Mouse (Mus musculus) Muller cell, postnatal 12 days (primary cell): Measurements from ENCODE around the gene Mybpc2.

ENCODE experiments used
- DNase-seq: peaks from one replicate; pipeline ENCODE4 v3.0.0-alpha.2; 2015; ENCODE audit errors: inconsistent ontology term

Mybpc2 gene

GRCm38 (mm10) chr7:44524502-44524901 lies at the start of gene Mybpc2:
Gene Mybpc2, minus strand, starts transcription at chr7:44524656.
- DNase-seq, result peak; percentile 18

- DNase-seq, result no peak
Measured at GRCm38 (mm10) chr7:44572956-44573484, 48.6 kb upstream of the Mybpc2 start.

GRCm38 (mm10) chr7:44572213-44572701 lies 47.8 kb upstream of the Mybpc2 start, which contains the start of gene Napsa:
Gene Napsa, plus strand, starts transcription at chr7:44572380.
- no peak for DNase-seq

GRCm38 (mm10) chr7:44571811-44572210 lies 47.4 kb upstream of the Mybpc2 start:
- DNase-seq, result no peak

- no peak for DNase-seq
Measured at GRCm38 (mm10) chr7:44570989-44571388, 46.5 kb upstream of the Mybpc2 start.

GRCm38 (mm10) chr7:44568803-44569202 lies 44.3 kb upstream of the Mybpc2 start:
- DNase-seq, result no peak

- no peak for DNase-seq
Measured at GRCm38 (mm10) chr7:44565414-44565813, 41.0 kb upstream of the Mybpc2 start.

GRCm38 (mm10) chr7:44564486-44564885 lies 40.0 kb upstream of the Mybpc2 start:
- no peak for DNase-seq

- DNase-seq, result no peak
Measured at GRCm38 (mm10) chr7:44563284-44563683, 38.8 kb upstream of the Mybpc2 start.

GRCm38 (mm10) chr7:44560435-44561400 lies 36.3 kb upstream of the Mybpc2 start:
- DNase-seq, result peak; percentile 52

GRCm38 (mm10) chr7:44557629-44558028 lies 33.2 kb upstream of the Mybpc2 start:
- DNase-seq, result no peak

- DNase-seq, result peak; percentile 94
Measured at GRCm38 (mm10) chr7:44553826-44554225, 29.4 kb upstream of the Mybpc2 start, which contains the start of gene Nr1h2. Gene Nr1h2, minus strand, starts transcription at chr7:44553951.

- peak; percentile 98 for DNase-seq
Measured at GRCm38 (mm10) chr7:44553196-44553764, 28.8 kb upstream of the Mybpc2 start.

GRCm38 (mm10) chr7:44552141-44552908 lies 27.9 kb upstream of the Mybpc2 start:
- no peak for DNase-seq

- no peak for DNase-seq
Measured at GRCm38 (mm10) chr7:44551731-44552130, 27.3 kb upstream of the Mybpc2 start.

GRCm38 (mm10) chr7:44551301-44551700 lies 26.8 kb upstream of the Mybpc2 start:
- DNase-seq, result no peak

GRCm38 (mm10) chr7:44550409-44550678 lies 25.9 kb upstream of the Mybpc2 start:
- DNase-seq, result no peak

- no peak for DNase-seq
Measured at GRCm38 (mm10) chr7:44549621-44550408, 25.4 kb upstream of the Mybpc2 start.

- peak; percentile 100 for DNase-seq
Measured at GRCm38 (mm10) chr7:44548497-44549087, 24.1 kb upstream of the Mybpc2 start, which contains the start of gene Pold1. Gene Pold1, minus strand, starts transcription at chr7:44548849.

- no peak for DNase-seq
Measured at GRCm38 (mm10) chr7:44547725-44548124, 23.3 kb upstream of the Mybpc2 start.

GRCm38 (mm10) chr7:44547041-44547440 lies 22.6 kb upstream of the Mybpc2 start:
- no peak for DNase-seq
